Mouse (Mus musculus): ENCODE measurements around the gene Stard13.

Gene Stard13

GRCm38 (mm10) chr5:151106841-151107240, 126.8 kb downstream of the Stard13 start:
- no peak for DNase-seq (ENCODE audit: low read depth, low spot score)

- no peak for DNase-seq (ENCODE audit: low read depth, low spot score)
Measured at GRCm38 (mm10) chr5:151105054-151105971, 128.3 kb downstream of the Stard13 start.

- DNase-seq (ENCODE audit: low read depth, low spot score) = no peak
Measured at GRCm38 (mm10) chr5:151104354-151105053, 129.1 kb downstream of the Stard13 start.

- no peak for DNase-seq (ENCODE audit: low read depth, low spot score)
Measured at GRCm38 (mm10) chr5:151103284-151103683, 130.4 kb downstream of the Stard13 start.

GRCm38 (mm10) chr5:151102262-151102661, 131.4 kb downstream of the Stard13 start:
- no peak for DNase-seq (ENCODE audit: low read depth, low spot score)

- DNase-seq (ENCODE audit: low read depth, low spot score) = no peak
Measured at GRCm38 (mm10) chr5:151096012-151096411, 137.6 kb downstream of the Stard13 start.

GRCm38 (mm10) chr5:151092886-151093665, 140.6 kb downstream of the Stard13 start:
- no peak for DNase-seq (ENCODE audit: low read depth, low spot score)

- DNase-seq (ENCODE audit: low read depth, low spot score) = no peak
Measured at GRCm38 (mm10) chr5:151090996-151091395, 142.6 kb downstream of the Stard13 start.

GRCm38 (mm10) chr5:151089201-151089600, 144.4 kb downstream of the Stard13 start:
- no peak for DNase-seq (ENCODE audit: low read depth, low spot score)

GRCm38 (mm10) chr5:151086425-151087202, 147.0 kb downstream of the Stard13 start:
- no peak for DNase-seq (ENCODE audit: low read depth, low spot score)

- no peak for DNase-seq (ENCODE audit: low read depth, low spot score)
Measured at GRCm38 (mm10) chr5:151085749-151086148, 147.9 kb downstream of the Stard13 start.

- no peak for DNase-seq (ENCODE audit: low read depth, low spot score)
Measured at GRCm38 (mm10) chr5:151080276-151080675, 153.4 kb downstream of the Stard13 start.

- DNase-seq (ENCODE audit: low read depth, low spot score) = no peak
Measured at GRCm38 (mm10) chr5:151077953-151078352, 155.7 kb downstream of the Stard13 start.

- no peak for DNase-seq (ENCODE audit: low read depth, low spot score)
Measured at GRCm38 (mm10) chr5:151076917-151077316, 156.7 kb downstream of the Stard13 start.

- DNase-seq (ENCODE audit: low read depth, low spot score) = no peak
Measured at GRCm38 (mm10) chr5:151074282-151074681, 159.4 kb downstream of the Stard13 start.

- no peak for DNase-seq (ENCODE audit: low read depth, low spot score)
Measured at GRCm38 (mm10) chr5:151071430-151071829, 162.2 kb downstream of the Stard13 start.

GRCm38 (mm10) chr5:151070896-151071295, 162.7 kb downstream of the Stard13 start:
- DNase-seq (ENCODE audit: low read depth, low spot score) = no peak

GRCm38 (mm10) chr5:151069569-151069968, 164.1 kb downstream of the Stard13 start:
- no peak for DNase-seq (ENCODE audit: low read depth, low spot score)

GRCm38 (mm10) chr5:151066016-151066415, 167.6 kb downstream of the Stard13 start:
- no peak for DNase-seq (ENCODE audit: low read depth, low spot score)

GRCm38 (mm10) chr5:151065228-151065627, 168.4 kb downstream of the Stard13 start:
- no peak for DNase-seq (ENCODE audit: low read depth, low spot score)

GRCm38 (mm10) chr5:151061942-151062341, 171.7 kb downstream of the Stard13 start:
- DNase-seq (ENCODE audit: low read depth, low spot score) = no peak
